Mouse (Mus musculus) yolk sac, embryonic 10.5 days (tissue): ENCODE data around the gene Gm6993.

Experiments
- DNase-seq: peaks from one replicate; pipeline ENCODE4 v3.0.0-alpha.2; 2017; ENCODE audit warnings: low spot score

The Gm6993 gene

GRCm38 (mm10) chr12:31240470-31240869, at the start of gene Gm6993:
Gm6993 (plus strand) TSS chr12:31240770.
- no peak for DNase-seq

DNA sequence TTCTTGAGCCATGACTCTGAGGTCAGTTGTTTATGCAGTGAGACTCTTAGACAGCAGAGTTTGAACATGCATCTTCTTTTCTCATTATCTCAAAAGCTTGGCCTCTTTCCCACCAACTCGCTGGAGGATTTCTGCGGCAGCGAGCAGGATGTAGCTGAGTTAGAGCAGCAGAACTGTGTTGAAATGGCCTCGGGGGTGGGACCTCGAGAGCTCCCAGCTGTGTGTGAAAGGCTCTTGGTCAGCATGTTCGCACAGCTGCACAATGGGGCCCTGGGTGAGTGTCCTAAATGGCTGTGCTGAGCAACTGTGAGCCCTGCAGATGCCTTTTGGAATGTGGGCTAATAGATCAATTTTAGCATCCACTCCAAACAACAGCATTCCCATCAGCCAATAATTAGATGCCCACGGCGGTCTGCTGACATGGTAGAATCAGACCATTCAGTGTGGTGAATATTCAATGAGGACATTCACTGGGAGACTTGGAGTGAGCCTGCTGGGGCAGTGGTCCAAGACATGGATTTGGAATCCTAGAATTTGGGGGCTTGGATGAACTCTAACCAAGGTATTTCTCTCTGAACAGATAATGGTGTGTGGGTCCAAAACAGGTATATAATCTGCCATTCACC, 49.1 kb upstream of the Gm6993 start:
- peak; percentile 28 for DNase-seq

GRCm38 (mm10) chr12:31202509-31202908, 38.1 kb upstream of the Gm6993 start:
- DNase-seq = no peak

DNA sequence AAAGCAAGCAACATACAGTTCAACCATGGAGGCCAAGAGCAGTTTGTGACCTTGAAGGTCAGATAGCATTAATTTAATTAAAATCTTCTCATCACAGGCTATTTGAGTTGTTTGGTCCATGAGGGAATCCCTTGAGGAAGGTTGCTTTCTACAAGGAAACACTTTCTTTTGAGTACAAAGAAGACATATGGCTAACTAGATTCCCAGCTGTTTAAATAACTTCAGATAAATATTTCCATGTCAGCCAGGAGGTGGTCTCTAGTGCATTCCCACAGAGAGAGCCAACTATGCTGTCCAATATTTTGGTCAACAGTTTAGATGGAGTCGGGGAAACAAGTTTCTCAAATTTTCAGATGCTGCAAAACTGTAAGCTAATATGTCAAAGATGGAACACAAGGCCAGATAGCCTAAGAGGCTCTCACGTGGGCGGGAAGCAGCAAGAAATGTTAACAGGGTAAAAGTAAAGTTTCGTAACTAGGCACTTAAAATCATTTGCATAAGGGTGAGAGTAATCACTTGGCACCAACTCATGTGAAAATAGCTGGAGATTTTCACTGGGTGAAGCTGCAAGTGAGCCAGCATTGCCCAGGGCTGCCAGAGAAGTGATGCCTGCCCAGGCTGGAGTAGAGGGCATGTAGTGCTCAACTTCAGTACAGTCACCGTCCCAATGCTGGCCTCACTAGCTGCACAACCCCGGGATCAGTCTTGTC, 36.7 kb upstream of the Gm6993 start:
- no peak for DNase-seq

DNA sequence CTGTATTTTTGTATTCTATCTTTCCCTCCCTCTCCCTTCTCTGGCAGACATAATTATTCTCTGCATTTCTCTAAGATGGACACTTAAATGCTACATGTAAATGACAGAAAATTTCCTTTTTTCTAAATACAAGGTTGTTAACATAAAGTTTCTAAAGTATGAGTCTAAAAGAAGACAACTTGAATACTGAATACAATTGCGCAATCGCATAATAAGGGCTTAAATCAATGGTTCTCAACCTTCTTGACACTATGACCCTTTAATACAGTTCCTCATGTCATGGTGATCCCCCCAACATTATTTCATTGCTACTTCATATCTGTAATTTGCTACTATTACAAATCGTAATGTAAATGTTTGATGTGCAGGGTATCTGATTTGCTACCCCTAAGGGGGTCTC, 35.7 kb upstream of the Gm6993 start:
- no peak for DNase-seq

GRCm38 (mm10) chr12:31205983-31206633, 34.5 kb upstream of the Gm6993 start:
- DNase-seq = no peak

- no peak for DNase-seq
Measured at GRCm38 (mm10) chr12:31208766-31209165, 31.8 kb upstream of the Gm6993 start.

- DNase-seq = no peak
Measured at GRCm38 (mm10) chr12:31209377-31209805, 31.2 kb upstream of the Gm6993 start.

DNA sequence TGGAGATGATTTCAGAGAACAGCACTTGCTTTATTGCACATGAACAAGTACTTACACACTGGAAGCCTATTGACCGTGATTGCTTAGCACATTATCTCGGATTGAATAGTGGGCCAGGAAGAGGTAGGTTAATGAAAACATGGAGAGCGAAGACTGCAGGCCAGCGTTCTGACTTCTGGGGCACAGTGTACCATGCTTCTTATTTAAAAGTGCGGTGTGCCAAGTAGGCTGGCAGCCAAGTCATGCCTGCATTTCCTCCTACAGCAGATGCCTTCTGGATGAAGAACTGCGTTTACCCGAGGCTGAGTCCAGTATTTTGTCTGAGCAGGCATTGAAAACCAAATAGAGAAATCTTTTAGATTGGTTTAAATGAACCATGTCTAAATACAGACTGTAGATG, 27.0 kb upstream of the Gm6993 start:
- no peak for DNase-seq

GRCm38 (mm10) chr12:31215003-31215402, 25.6 kb upstream of the Gm6993 start:
- no peak for DNase-seq

DNA sequence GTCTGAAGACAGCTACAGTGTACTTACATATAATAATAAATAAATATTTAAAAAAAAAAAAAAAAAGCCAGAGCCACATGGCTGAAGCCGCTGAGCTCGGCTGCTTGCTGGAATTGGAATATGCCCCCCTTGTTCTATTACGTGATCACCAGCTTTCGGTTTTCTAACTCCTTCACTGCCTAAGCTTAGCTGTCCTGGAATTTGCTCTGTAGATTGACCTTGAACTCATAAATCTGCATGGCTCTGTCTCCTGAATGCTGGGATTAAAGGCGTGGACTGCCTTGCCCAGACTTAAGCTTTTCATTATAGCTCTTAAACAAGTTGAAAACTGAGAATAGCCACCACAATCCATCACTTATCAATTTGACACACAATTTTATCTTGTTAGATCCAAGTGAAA, 23.3 kb upstream of the Gm6993 start:
- DNase-seq = no peak

DNA sequence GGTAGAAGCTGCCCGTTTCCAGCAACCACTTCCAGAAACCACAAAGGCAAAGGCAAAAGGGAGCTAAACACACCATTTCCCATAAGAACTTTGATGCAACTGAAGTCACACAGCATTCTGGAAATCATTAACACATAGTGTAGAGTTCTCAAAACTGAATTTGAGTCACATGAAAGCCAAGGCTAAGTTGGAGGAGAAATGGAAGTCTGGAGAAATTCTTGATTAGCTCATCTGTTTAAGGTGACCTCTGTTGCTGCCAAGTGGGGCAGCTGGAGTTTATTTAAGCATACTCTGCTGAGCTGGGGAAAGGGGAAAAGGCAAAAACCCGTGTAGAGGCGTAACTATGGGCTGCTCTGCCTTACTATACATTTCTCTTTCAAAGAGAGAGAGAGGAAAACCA, 21.8 kb upstream of the Gm6993 start:
- DNase-seq = no peak

DNA sequence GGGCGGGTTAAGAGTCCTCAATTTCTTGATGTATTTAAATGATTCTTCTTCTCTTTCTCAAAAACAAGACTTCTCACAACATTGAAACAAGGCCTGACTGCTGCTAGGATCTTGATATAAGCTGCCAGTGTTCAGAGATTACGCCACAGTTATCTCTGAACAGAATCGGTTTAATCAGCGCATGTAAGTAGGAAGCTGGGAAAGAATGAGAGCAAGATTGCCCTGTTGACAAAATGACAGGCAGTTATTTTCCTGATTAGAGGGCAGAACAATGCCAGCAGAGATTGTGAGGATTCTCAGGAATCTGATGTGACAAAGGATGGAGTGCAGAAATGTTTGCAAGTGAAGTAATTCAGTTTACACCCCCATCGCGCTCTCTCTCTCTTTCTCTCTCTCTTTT, 19.0 kb upstream of the Gm6993 start:
- no peak for DNase-seq

- DNase-seq = no peak
Measured at GRCm38 (mm10) chr12:31222282-31222681, 18.3 kb upstream of the Gm6993 start.

DNA sequence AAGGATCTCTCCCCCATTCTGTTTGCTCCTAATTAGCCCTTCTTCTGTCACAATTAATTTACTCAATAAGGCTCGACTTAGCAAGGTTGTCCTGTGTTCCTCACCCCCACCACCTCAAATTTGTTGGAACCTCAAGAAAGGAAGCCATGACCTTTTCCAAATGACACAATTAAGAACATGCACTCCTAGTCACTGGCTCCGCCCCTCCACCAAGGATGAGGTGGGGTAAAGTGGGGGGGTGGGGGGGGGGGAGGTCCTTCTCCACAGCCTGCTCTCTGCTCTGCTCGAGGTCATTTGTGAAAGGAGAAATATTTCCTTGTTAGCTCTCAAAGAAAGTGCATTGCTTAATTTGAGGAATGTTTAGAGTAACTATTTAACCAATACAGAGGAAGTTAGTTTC, 17.8 kb upstream of the Gm6993 start:
- no peak for DNase-seq

DNA sequence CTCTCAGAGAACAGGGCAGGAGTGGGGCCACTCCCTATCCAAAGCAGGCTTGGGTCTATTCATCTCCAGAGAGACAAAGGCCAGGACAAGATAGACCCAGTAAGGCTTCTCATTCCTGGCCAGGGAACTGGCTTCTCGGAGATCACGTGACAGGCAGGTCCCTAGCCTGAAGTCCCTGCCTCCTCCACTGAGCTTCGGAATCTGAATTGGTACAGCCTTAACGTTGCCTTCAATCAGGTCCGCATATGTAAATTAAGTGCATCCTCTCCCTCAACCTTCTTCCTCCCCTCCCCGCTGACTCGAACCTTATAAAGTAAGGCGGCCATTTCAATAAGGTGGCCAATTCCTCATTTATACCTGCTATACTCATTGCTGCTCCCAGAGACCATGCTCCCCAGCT, 15.1 kb upstream of the Gm6993 start:
- no peak for DNase-seq

- no peak for DNase-seq
Measured at GRCm38 (mm10) chr12:31227167-31227566, 13.4 kb upstream of the Gm6993 start.

GRCm38 (mm10) chr12:31228878-31229277, 11.7 kb upstream of the Gm6993 start:
- no peak for DNase-seq

GRCm38 (mm10) chr12:31232635-31233034, 7.9 kb upstream of the Gm6993 start:
- DNase-seq = no peak

DNA sequence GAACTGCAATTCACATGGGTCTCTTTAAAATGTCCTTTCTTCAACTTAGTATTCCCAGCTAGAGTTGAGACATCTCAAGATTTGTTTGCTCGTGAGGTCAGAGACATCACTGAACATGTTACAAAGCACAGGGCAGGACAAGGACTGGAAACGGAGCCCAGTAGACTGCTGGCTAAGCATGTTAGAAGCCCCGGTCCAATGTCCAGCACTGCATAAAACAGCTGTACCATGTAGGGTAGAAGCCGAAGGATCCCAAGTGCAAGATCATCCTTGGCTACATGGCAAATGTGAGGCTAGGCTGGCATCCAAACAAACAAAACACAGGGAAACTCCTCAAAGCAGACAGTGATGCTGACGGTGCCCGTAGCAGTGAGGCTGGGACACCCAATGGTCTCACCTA, 5.6 kb upstream of the Gm6993 start:
- DNase-seq = no peak

- DNase-seq = no peak
Measured at GRCm38 (mm10) chr12:31236861-31237595, 3.5 kb upstream of the Gm6993 start.

GRCm38 (mm10) chr12:31239031-31239583, 1.5 kb upstream of the Gm6993 start:
- DNase-seq = no peak
